Mouse (Mus musculus) limb, embryonic 14.5 days (tissue): Measurements from ENCODE around the gene Cd180. TPM values are rescaled to one million over a fixed set of nuclear protein-coding genes. Genes with fewer than 3 reads are reported as not detected.
A peak's percentile ranks its signal among the peaks of the same experiment; 100 is the strongest.

Experiments
- ATAC-seq: fragments of 200-750 bp; cut with Nextera tagmentation; 2 replicates; pipeline ENCODE4 v1.8.0; 2017; ENCODE audit warnings: low read depth, moderate number of reproducible peaks, moderate TSS enrichment; ENCODE audit not compliant: low FRiP score
- DNase-seq: peaks from one replicate; pipeline ENCODE4 v3.0.0-alpha.2; 2015; ENCODE audit warnings: low spot score
- H3K27ac ChIP-seq: fragments of 300-500 bp; sonication (generic); replicated peaks from 2 replicates; pipeline ENCODE4 v1.5.1; 2014; ENCODE audit warnings: low read depth, mild to moderate bottlenecking, low read length, moderate library complexity, mixed read lengths
- H3K27me3 ChIP-seq: fragments of 300-500 bp; sonication (generic); 2 replicates; pipeline ENCODE4 v1.6.1; 2014; ENCODE audit warnings: low read length, mixed read lengths; ENCODE audit not compliant: control insufficient read depth, insufficient read depth
- H3K36me3 ChIP-seq: fragments of 300-500 bp; sonication (generic); 2 replicates; pipeline ENCODE4 v1.6.1; 2014; ENCODE audit warnings: mild to moderate bottlenecking, low read length, moderate library complexity, mixed read lengths; ENCODE audit not compliant: control insufficient read depth, insufficient read depth
- H3K4me1 ChIP-seq: fragments of 300-500 bp; sonication (generic); 2 replicates; pipeline ENCODE4 v1.6.1; 2014; ENCODE audit warnings: antibody characterized with exemption, low read length, mixed read lengths; ENCODE audit not compliant: control insufficient read depth, insufficient read depth
- H3K4me2 ChIP-seq: fragments of 300-500 bp; sonication (generic); replicated peaks from 2 replicates; pipeline ENCODE4 v1.6.1; 2014; ENCODE audit warnings: low read depth, mild to moderate bottlenecking, low read length, moderate library complexity; ENCODE audit not compliant: severe bottlenecking
- H3K4me3 ChIP-seq: fragments of 300-500 bp; sonication (generic); replicated peaks from 2 replicates; pipeline ENCODE4 v1.5.1; 2014; ENCODE audit warnings: low read length
- H3K9ac ChIP-seq: fragments of 300-500 bp; sonication (generic); 2 replicates; pipeline ENCODE4 v1.6.1; 2014; ENCODE audit warnings: mild to moderate bottlenecking, low read depth, low read length, moderate library complexity; ENCODE audit not compliant: severe bottlenecking
- H3K9me3 ChIP-seq: fragments of 300-500 bp; sonication (generic); 2 replicates; pipeline ENCODE4 v1.6.1; 2016; ENCODE audit warnings: low read length; ENCODE audit not compliant: control insufficient read depth
- POLR2A ChIP-seq: fragments of 200-500 bp; IDR thresholded peaks from 2 replicates; pipeline ENCODE4 v1.8.0; 2012; ENCODE audit warnings: inconsistent platforms, mild to moderate bottlenecking, moderate library complexity, borderline replicate concordance; ENCODE audit not compliant: insufficient read depth, insufficient read length; ENCODE audit errors: extremely low read depth
- WGBS: fragments of 180-500 bp; shearing (Covaris S2); extraction: QIAGEN DNeasy Blood & Tissue Kit; methylation state at CpG from one replicate; pipeline ENCODE4 v1.1.7; 2014; 5-methylcytosine and 5-hydroxymethylcytosine counted together
- polyA plus RNA-seq, 2 experiments: library from polyadenylated mRNA; depleted of rRNA in 1 of 2; stranded (reverse) in 1 of 2; unstranded in 1 of 2; fragments of >200 nt; fragmentation: Nextera tagmentation in 1 of 2; extraction: Ambion mirVana in 1 of 2; gene quantifications; 2 replicates each; pipeline versions ENCODE4 v1.2.1 to v1.2.3; 2012 to 2014

Gene Cd180
- polyA plus RNA-seq (2012; rRNA removed) (1.2 and 1.3 TPM in 2 replicates), polyA plus RNA-seq (2014; fragmentation: Nextera tagmentation; extraction: Ambion mirVana) (0.61 and 1.3 TPM in 2 replicates)

DNA sequence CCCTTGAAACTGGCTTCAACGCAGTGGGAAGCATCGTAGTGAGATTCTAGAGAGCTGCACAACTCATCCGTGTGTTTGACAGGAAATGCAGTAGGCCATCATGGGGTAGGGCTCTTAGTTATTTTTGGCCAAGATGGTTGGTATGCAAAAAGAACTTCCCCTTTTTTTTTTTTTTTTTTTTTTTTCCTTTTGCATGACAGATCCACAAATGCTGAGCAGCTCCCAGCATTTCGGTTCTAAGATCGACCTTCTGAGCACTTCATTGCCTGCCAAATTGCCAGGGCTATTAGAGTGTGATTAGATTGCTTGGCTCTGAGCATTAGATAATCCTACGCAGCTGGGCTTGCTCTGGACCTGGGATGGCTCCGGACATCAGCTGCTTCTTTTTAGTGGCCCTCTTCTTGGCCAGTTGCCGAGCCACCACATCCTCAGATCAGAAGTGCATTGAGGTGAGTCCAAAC lies at the start of gene Cd180:
TSS of gene Cd180 (plus strand) at position 218 of the 461 bp plus-strand sequence.
- Histone ChIP-seq H3K4me3 (no peak within 1 kb of the TSS), H3K9ac (no peak within 1 kb of the TSS), H3K4me2 (no peak within 1 kb of the TSS), H3K36me3 (no peaks in the 10 kb centered on the region), H3K27ac (no peak within 1 kb of the TSS), H3K27me3 (no peaks in the 10 kb centered on the region), H3K9me3 (no peaks in the 10 kb centered on the region), H3K4me1 (no peaks in the 10 kb centered on the region; the same call in 1 of the 2 replicates)
- WGBS: 73% methylated on average over 8 of the region's 8 CpGs
- DNase-seq: no peak
- no peak for ATAC-seq
- TF ChIP-seq POLR2A: no peak

DNA sequence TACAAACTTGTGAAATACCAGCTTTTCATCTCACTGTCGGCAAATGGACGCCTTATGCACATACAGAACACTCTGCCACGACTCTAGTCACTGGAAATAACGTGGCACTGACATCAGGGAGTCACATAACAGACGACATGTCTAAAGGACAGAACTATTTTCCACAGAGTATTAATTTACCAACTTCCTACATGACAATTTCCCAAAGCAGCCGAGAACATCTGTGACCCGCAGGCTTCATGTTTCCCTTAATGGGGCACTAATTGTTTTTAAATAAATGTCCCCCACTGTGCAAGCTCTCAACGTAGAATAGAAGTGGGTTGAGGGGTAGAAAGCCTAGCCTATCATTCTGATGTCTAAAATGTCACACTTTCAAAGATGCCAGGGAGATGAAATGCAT lies 49.0 kb upstream of the Cd180 start:
- TF ChIP-seq POLR2A: no peak
- Histone ChIP-seq H3K4me3 (no peak overlapping the region), H3K9ac (no peak overlapping the region), H3K27ac (0 out of 2 replicates have a peak overlapping the region, but pooled peaks have one; percentile 8), H3K4me1 (peaks cover 7% of the 10 kb centered on the region; the same call in 1 of the 2 replicates), H3K9me3 (no peaks in the 10 kb centered on the region), H3K27me3 (no peaks in the 10 kb centered on the region), H3K4me2 (peak overlapping the region; percentile 26; the same call in 1 of the 2 replicates), H3K36me3 (no peaks in the 10 kb centered on the region)
- 0 out of 2 replicates have a peak, but pooled peaks have one; percentile 13 for ATAC-seq
- no peak for DNase-seq
- 14% methylated on average over 8 of the region's 8 CpGs for WGBS

DNA sequence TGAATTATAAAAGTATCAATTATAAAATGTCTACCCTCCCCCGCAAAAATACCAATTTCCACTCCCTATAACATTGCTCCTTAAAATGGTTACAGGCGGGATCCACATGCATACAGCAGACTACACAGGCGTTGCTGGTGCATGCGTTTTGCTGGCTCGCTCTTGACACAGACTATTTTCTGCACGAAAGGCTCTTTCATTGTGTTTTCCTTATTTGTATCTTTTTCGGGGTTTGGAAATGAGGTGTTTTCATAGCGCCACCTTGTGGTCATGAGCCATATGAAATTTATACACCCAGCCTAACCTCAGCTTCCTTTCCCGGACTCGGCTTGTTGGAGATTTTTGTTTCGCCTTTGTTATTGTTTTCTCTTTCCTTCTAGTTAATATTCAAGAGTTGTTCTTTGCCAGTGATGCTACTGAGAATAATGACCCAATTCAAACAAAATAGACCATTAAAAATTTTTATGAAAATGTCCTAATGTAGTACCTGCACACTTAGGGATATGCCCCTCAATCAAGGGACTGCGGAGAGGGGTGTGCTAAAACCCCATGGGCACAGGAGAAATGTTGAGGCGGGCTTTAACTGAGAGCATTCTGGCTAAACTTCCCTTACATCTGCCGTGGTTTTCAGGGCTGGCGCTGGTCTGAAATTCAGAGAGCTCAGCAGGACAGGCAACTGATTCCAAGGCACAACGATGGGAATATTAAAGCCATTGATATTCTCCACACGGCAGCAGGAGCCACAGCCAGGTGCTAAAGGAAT lies 48.4 kb upstream of the Cd180 start:
- Histone ChIP-seq H3K9me3 (no peaks in the 10 kb centered on the region), H3K27me3 (no peaks in the 10 kb centered on the region), H3K4me1 (peaks cover 7% of the 10 kb centered on the region; the same call in 1 of the 2 replicates), H3K27ac (no peak overlapping the region), H3K36me3 (no peaks in the 10 kb centered on the region), H3K9ac (no peak overlapping the region), H3K4me3 (no peak overlapping the region), H3K4me2 (peak overlapping the region; percentile 26)
- DNase-seq (peak; percentile 89), ATAC-seq (peak; percentile 77; the same call in 1 of the 2 replicates)
- WGBS: 19% methylated on average over 17 of the region's 17 CpGs
- TF ChIP-seq POLR2A: no peak

DNA sequence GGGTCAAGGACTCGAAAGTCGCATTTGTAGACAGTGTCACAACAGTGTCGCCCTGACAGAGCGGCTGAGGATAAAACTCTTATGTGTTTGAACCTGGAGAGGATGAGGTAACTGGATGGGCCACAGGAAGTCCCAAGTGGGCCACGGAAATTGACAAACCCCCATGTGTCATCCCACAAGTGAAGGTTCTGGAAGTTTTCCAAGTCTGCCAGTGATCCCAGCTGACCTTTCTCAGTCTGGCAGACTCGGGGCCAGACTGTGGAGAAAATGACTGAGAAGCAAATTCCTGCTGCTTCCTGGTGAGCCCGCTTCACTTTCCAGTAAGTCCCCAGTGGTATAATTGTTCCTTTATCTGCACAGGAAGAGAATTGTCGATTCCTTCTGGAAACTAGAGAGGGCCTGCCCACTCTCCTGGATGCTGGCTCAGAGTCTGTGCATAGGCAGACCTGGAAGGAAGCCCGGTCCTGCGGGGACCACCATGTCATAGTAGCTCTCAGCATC lies 47.0 kb upstream of the Cd180 start:
- H3K4me3 ChIP-seq: no peak overlapping the region
- TF ChIP-seq POLR2A: no peak
- no peak overlapping the region for H3K9ac ChIP-seq
- H3K4me1 ChIP-seq: peaks cover 7% of the 10 kb centered on the region; the same call in 1 of the 2 replicates
- WGBS: 65% methylated on average over 10 of the region's 10 CpGs
- H3K4me2 ChIP-seq: no peak overlapping the region
- H3K36me3 ChIP-seq: no peaks in the 10 kb centered on the region
- no peaks in the 10 kb centered on the region for H3K27me3 ChIP-seq
- DNase-seq (no peak), ATAC-seq (no peak)
- H3K9me3 ChIP-seq: no peaks in the 10 kb centered on the region
- no peak overlapping the region for H3K27ac ChIP-seq

DNA sequence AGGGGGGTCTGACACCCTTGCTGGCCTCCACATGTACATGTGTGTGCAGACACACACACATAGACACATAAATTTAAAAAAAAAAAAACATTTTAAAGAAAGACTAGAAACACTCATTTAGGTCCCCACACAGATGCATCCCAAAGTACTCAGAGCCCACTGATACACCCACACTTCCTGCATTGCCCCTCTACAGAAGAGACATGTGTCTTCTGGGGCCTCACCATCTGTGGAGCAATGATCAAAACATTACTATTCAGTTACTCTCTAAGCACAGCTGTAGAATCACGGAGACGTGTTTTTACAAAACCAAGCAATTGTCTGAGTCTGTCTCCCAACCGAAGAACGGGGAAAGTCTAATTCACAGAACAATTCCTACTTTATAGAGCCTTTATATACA lies 45.8 kb upstream of the Cd180 start:
- H3K4me2 ChIP-seq: no peak overlapping the region
- TF ChIP-seq POLR2A: no peak
- WGBS: 77% methylated on average over 4 of the region's 4 CpGs
- H3K9ac ChIP-seq: no peak overlapping the region
- H3K4me1 ChIP-seq: peaks cover 7% of the 10 kb centered on the region; the same call in 1 of the 2 replicates
- no peak for DNase-seq
- H3K27me3 ChIP-seq: no peaks in the 10 kb centered on the region
- H3K27ac ChIP-seq: no peak overlapping the region
- H3K36me3 ChIP-seq: no peaks in the 10 kb centered on the region
- no peak overlapping the region for H3K4me3 ChIP-seq
- H3K9me3 ChIP-seq: no peaks in the 10 kb centered on the region
- ATAC-seq: no peak
